Mouse (Mus musculus): ENCODE results near the gene 9230102O04Rik. TPM values are rescaled to one million over a fixed set of nuclear protein-coding genes. Genes with fewer than 3 reads are reported as not detected.

9230102O04Rik gene
- polyA plus RNA-seq (2017; shearing (Covaris generic)), result 1 to 10 TPM in 1 of 2 experiments, not detected in 1; 2.0 TPM

DNA sequence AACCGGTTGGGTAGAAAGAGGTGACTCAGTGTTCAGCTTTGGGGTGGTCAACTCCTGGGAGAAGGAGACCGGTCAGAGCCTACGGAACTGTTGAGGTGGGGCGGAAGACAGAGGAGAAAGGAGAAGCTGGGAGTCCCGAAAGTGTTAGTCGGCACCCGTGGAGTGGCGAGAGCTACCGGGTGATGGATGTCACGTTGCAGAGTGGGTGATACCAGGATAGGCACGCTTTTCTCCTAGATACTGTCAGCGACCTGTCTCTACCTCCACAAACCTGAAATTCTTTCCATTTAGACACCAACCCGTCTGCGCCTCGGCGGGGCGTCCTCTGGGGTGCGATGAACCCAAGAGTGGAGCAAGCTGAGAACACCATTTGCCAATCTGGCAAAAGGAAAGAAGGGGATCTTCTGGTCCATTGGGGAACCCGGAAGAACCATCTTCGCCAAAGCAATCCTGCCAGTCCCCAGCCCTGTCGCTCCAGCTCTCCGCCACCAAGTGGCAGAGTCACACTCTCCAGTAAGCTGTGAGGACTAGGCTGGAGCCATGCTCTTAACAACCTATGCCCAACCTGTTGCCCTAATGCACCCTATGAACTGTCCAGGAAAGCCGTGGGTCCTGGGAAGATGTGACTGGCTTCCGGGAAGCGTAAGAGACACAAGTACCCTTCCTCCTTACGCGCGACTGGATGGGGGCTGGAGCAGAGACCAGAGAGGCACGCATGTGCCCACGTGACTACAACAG lies at the start of gene 9230102O04Rik:
9230102O04Rik (minus strand) TSS at position 628 of the 738 bp plus-strand sequence.
- ATAC-seq, result peak; percentile 74

DNA sequence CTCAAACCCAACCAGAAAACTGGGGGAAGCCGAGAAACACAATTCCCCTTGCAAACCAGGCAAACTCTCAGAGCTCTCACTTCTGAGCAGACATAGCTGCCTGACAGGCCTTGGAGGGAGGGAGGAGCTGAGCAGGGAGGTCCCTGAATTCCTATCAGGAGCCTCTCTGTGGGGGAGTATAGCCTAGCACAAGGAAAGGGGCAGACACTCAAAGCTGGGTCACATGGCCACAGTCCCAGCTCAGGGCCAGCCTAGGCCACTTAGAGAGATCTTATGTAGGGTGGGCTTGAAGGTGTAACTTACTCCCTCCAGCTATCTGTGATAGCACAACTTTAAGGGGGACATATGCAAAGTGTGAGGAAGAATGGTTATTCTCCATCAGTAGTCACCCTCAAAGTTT lies 46.6 kb upstream of the 9230102O04Rik start:
- ATAC-seq, result no peak

DNA sequence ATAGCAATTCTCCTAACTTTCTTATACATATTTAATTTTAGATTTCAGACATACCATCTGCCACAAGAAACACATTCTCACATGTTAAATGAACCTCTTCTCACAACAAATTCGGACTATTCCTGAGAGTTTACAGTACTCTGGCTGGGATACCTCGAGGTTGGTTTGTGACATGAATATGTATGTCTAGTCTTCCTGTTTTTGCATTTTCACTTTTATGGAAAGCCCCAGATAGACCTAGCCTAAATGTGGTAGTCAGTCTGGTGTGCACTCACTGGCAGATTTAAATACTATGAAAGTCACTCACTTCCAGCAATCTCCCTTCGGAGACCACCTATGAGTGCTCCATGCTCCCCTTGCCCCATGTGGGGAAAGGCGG lies 37.6 kb upstream of the 9230102O04Rik start:
- ATAC-seq, result no peak

DNA sequence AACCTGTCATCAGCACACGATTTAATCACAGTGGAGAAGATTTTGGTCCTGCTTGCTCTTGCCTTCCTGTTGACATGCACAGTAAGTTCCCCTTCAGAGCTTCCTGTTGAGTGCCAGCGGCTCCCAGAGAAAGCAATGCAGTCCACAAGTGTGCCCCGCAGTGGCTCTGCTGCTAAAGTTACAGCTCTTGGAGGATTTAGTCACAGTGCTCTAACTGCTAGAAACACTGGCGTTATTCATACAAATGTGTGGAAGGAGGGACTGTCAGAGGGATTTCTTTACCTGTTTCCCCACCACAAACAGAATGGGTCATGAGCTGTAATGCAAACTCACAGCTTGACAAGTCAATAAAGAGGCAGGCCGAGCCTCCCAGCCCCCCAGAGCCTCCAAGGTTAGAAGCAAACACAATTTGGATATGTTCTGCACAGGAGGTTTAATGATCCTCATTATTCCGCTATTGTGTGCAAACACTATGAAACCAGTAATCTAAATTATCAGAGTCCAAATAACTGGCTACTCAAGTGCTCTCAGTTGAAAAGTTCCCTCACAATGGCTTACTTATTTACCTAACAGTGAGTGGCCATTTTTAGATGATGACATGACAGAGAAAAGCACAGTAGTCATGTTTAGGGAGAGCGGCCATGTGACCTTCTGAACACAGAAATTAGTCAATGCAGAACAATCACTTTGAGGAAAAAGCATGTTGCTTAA lies 37.0 kb upstream of the 9230102O04Rik start:
- ATAC-seq, result peak; percentile 32

DNA sequence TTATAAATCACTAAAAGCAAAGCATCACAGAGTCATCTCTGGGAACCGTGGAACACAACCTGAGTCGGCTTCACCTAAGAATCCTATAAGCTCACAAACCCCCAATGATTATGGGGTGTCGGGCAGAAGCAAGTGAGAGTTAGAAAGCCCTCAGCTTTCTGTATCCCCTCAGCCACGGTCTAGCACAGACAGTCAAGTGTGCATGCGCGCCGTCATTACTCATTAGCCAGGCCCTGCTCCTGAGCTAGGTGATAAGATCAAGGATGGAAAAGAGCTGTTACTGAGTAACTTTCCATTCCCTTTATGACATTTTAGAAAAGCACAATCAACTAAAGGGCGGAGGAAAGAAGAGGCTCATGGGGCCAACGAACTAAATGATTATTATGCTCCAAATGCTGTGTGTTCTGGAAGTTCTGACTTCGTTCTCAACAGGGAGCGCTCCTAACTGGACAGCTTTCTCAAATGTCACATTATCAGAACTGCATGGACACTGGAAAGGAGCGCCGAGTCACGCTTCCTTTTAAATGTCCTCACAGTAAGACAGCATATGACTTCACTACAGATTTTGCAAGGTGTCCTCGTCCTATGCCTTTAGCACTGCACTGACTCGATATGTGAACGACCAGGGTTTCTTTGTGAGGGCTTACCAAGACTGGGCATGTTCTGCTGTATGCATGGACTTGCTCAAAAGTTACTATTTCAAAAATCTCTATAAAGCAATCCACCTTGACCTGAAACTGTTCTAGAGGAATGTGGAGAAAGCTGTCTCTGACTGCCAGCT lies 29.5 kb upstream of the 9230102O04Rik start:
- no peak for ATAC-seq

DNA sequence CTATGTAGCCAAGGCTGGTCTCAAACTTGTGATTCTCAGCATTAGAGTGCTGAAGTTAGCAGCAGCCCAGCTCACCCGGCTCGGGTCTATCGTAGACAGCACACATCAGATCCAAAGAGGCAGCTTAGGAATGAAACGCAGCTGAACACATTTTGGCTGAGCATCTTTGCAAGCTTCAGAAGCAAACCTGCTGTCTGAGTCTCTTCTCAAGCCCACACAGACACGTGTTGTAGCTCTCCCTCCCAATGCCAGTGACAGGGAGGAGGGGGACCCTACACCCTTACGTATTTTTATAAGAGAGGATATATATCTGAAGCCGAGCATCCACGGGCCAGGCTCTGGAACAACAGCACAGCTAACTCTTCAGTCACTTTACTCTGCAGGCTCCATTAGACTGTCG lies 28.3 kb upstream of the 9230102O04Rik start:
- ATAC-seq, result no peak

DNA sequence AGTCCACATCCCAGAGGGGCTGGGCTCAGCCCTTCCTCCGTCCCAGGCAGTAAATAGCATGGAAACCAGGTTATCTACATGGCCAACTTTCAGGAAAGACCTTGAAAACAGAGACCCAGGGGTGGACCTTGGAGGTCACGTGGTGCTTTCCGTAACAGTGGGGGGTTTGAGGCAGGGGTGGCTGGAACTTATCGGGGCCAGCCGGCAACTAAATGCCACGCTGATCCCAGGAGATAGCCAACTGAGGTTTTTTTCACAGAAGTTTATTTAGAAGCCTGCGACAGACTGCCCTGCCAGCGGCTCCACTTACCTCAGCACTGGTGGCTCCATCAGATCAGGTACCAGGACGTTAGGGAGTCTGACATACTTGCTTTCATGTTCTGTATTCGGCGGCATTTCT lies 16.7 kb upstream of the 9230102O04Rik start:
- ATAC-seq, result no peak

DNA sequence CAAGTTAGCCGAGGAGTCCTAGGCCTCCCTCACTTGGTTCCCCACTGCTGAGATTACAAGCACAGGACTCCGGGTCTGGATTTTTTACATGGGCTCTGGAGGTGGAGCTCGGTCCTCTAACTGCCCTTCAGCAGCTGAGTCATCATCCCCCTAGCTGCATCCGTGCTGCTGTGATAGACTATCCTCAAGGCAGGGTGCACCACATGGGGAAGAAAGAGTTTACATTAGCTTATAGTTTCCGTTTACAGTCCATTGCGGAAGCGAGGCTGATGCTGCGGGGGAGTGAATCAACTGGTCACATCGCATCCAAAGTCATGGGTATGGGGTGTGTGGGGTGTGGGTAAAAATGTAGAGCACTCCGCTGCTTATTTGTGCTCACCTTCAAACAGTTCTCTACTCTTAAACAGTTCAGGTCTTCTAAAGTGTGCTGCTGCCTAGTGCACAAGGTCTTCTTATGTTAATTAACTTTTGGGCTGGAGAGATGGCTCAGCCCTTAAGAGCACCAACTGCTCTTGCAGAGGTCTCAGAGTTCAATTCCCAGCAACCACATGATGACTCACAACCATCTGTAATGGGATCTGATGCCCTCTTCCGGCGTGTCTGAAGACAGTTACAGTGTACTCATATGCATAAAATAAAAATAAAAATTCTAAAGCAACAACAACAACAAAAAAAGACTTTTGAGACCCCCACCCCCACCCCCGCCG lies 14.7 kb upstream of the 9230102O04Rik start:
- no peak for ATAC-seq

DNA sequence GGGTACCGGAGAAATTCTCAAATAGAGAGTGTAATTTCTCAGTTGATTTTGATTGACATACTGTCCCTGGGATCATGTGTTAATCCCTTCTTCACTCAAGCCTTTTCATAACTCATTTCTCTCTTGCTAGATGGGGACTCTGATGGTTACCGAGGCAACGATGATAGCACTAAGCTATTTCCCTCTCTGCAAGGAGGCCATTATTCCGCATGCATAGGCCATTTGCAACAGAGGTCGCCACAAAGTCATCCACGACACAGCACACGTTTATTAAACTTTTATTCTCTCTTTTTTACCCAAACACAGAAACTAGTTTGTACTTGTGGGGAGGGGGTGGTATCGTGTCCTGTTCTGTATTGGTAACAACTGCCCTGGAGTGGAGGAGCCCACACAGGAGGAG lies 8.5 kb upstream of the 9230102O04Rik start:
- no peak for ATAC-seq

DNA sequence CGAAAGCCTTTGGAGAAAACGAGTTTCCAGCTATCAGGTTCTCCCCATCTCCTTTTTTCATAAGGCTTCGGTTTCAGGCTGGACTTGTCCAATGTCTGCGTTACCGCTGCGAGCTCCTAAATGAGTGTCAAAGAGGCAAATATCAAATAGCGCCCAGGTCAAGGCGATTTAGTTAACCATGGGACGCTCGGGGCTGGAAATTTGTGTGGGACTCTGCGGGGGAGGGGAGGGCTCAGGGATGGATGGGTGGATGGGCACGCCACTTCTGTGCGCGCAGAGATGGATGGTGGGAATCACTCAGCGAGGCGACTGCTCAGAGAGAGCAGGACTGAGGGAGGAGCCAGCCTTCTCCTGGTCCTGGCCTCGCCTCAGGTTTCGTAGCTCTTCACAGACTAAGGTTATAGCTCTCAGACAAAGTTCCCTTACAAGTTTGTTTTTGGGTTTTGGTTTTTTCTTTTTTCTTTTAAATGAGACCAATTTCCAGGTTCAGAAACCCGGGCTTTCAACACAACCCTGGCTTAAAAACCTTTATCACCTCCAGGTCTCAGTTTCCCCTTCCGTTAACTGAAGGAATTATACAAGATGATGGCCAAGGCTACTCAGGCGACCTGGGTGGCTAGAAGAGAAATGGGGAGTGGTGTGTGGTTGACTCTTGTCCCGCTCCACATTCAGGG lies 6.9 kb upstream of the 9230102O04Rik start:
- ATAC-seq, result no peak

DNA sequence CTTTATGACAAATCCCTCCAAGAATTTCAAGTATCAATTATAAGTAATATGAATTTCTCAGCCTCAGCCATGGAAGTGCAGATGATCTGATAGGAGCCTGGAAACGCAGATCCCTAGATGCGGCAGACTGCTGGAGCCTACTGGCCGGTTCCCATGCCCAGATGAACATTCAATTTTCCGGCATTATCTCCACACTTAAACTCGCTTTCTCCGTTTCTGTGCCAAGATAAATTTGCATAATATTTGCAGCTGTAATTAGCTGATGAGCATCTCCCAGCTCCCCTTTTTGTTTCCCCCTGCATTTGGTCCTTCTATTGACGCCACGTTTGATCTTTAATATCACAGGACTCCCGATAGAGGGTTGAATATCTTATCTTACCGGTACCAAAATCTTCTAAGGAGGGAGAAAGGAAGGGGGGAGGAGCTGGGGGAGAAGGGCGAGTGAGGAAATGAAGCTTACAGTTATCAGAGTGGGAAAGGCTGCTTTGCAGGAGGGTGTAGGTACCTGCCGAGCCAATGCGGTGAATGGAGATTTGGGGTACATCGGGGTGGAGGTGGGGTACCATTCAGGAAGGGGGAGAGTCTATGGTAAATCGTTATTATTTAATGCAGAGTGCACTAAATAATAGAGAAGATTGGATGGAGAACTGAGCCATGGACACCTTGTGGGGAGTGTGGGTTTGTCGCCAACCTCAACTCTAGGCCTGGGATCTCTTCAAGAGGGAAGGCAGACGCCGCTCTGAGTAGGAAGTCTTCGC lies 5.7 kb upstream of the 9230102O04Rik start:
- ATAC-seq, result no peak

DNA sequence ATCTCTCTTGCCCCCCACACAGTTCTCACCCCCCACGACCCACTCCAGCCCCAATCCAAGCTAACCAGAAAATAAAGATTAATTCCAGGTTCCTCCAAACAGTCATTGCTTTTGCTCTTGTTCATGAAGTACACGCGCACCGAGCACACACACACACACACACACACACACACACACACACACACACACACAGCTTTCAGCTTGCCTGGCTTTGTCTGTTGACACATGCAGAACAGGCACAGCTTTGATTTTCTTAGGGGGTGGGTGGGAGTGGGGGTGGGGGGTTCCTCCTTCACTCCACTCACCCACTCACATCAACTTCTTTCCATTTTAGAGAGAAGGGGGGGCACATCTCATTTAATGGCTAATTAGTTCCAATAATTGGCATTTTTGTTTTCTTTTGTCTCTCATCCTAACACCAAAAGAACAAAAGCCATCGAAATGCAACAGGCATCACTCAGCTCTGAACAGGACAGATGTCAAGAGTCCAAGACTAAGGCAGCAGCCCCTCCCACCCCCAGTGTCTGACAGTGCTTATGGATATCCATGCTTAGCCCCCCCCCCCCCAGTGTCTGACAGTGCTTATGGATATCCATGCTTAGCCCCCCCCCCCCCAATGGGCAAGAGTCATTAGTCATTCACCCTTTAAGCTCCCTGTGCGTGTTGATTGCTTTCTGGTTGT lies 4.1 kb upstream of the 9230102O04Rik start:
- ATAC-seq, result no peak

DNA sequence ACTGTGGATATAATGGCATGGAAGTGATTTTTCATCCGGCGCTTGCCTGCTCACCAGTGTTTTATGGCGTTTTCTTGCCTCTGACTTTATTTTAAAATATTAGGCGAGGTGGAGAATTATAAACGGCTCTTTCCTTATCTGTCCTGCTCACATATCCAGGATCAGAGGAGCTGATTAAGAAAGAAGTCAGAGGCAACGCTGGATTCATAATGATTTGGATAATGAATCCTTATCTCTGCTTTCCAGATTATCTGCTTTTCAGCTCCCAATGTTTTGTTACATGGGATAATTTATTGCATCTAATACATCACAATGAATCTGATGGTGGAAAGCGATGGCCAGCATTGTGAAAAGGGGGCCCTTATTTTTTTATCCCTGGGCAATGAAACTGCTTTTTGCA lies 3.2 kb upstream of the 9230102O04Rik start:
- no peak for ATAC-seq

DNA sequence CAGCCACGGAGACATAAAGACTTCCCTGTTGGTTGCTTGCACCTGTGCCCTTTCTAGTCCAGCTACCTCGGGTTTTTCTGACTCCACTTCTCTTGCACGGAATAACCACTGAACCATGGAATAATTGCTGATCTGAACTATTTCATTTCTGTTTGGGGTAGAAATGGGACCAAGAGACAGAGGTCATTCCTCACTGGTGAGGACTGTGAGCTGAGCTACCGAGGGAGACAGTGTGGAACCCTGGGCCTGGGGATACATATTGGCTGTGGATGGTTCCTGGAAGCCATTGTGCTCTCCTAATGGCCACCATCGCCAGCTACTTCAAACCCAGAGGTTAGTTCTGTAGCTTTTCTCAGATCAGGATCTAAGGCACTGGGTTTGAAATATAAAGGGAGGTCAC lies 1.6 kb upstream of the 9230102O04Rik start:
- ATAC-seq, result no peak

DNA sequence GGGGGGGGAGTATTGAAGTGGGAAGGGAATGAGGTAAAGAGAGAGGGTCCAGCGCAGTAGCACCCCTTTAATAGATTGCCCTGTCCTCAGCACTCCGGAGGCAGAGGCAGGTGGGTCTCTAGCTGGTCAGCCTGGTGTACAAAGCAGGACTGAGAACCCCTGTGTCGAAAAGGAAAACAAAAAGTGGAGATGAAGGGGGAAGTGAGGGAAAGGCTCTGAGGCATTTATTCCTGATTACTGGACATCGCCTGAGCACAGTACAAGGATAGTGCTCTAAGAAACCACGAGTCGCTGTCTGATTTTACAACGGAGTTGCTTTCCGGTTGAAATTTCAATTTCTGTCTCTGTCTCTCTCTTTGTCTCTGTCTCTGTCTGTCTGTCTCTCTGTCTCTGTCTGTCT lies 911 bp upstream of the 9230102O04Rik start:
- ATAC-seq, result no peak

DNA sequence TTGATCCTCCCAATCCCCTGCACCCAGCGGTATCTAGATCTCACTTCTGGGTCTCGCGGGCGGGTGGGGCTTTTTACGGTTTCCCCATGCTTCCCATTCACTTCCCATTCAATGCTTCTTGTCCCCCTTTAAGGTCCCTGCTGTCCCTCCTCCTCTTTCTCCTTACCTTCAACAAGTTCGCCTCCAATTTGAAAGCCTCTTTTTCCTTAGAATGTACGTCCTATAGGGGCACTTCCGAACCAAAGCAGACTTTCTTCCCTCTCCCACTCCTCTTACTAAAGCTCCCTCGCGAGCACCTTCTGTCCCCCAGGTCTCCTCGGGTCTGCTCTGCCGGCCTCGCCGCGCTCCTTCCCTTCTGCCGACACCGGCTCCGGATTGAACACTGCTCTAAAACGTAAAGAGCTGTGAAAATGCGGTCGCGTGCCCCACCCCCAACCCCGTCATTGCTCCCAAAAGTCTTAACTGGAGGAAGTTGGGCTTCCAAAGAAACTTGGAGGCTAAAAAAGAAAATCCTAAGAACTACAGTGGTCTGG lies 377 bp upstream of the 9230102O04Rik start, which contains the start of gene Gata3:
Gata3 (minus strand) TSS at position 384 of the 533 bp plus-strand sequence.
- ATAC-seq, result no peak

DNA sequence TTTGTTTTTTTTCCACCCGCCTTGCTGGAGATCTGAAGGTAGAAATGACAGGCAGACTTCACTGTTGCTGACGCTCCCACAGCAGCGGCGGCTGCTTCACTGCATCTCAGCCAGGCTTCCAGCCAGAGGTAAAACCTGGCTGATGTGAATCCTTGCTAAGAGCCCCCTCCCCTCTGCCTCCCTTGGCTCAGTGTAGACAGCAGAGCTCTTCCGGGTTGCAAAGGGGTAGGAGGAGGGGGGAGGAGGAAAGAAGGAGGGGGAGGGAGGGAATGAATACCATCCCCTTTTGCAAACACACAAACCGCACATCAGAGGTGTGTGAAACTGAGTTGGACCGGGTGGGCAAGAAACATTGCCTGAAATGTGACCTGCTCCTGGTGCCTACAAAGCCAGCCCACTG lies 1.7 kb downstream of the 9230102O04Rik start:
- ATAC-seq, result no peak

DNA sequence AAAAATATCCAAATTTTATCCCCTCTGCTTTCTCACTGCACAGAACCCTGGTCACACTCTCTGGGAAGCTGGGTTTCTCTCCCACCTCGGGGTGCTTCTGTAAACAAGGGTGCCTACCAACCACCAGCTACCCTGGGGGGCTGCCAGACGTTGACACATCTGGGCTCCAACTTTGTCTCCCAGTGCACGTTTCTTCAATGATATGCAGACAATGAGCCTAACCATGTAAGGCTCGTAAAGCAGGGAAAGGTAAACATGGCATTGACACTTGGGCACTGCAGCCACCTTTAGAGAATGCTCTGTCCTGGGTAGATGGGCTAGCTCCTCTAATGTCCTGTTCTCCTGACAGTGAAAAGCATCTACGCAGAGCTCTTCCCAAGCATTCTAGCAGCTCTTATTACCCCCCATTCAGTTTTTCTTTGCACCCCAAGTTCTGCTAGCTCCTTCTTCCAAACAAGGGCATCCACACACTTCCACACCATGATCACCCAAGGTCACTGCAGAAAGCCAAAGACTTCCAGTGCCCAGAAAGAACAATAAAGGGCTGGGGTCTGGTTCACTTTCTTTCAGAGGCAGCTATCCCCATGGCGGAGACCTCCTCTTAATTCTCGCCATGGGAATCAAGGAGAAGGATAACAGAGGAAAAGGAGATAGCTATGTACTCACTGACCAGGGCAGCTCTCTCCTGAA lies 2.3 kb downstream of the 9230102O04Rik start:
- ATAC-seq, result no peak

DNA sequence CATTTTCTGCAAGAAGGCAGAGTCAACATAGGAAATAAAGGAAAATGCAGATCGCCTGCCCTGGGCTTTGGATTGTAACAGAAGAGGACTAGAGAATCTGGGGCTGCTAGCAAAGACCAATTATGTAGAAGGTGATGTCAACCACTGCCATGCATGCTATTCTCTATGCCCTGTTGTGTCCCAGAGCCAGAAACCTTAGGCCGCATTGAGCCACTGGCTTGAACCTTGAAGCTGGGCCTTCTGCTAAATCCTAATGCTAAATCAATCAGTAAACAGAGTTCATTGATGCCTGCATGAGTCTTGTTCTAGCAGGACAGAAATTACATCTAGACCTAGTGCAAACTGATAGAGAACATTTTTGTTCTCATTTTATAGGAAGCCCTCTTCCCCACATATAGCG lies 3.3 kb downstream of the 9230102O04Rik start:
- ATAC-seq, result no peak
